Mouse (Mus musculus): ENCODE measurements around the gene Limch1. TPM values are rescaled to one million over a fixed set of nuclear protein-coding genes. Genes with fewer than 3 reads are reported as not detected.

Gene Limch1
- total RNA-seq, 2 experiments from 2014 or later, result not detected

GRCm38 (mm10) chr5:66816751-66817150, 71.1 kb downstream of the Limch1 start:
- no peak for ATAC-seq (replicated peaks; ENCODE audit: low FRiP score, low TSS enrichment, poor library complexity, severe bottlenecking)

- ATAC-seq (replicated peaks; ENCODE audit: low FRiP score, low TSS enrichment, poor library complexity, severe bottlenecking), result no peak
These were observed 71.7 kb downstream of the Limch1 start for GRCm38 (mm10) chr5:66817184-66817956.

GRCm38 (mm10) chr5:66822500-66823205, 77.0 kb downstream of the Limch1 start:
- ATAC-seq (replicated peaks; ENCODE audit: low FRiP score, low TSS enrichment, poor library complexity, severe bottlenecking), result no peak

- no peak for ATAC-seq (replicated peaks; ENCODE audit: low FRiP score, low TSS enrichment, poor library complexity, severe bottlenecking)
These were observed 80.0 kb downstream of the Limch1 start for GRCm38 (mm10) chr5:66825586-66825985.

GRCm38 (mm10) chr5:66826844-66827243, 81.2 kb downstream of the Limch1 start:
- no peak for ATAC-seq (replicated peaks; ENCODE audit: low FRiP score, low TSS enrichment, poor library complexity, severe bottlenecking)

- no peak for ATAC-seq (replicated peaks; ENCODE audit: low FRiP score, low TSS enrichment, poor library complexity, severe bottlenecking)
These were observed 83.9 kb downstream of the Limch1 start for GRCm38 (mm10) chr5:66829505-66829904.

GRCm38 (mm10) chr5:66830206-66830605, 84.6 kb downstream of the Limch1 start:
- no peak for ATAC-seq (replicated peaks; ENCODE audit: low FRiP score, low TSS enrichment, poor library complexity, severe bottlenecking)

- ATAC-seq (replicated peaks; ENCODE audit: low FRiP score, low TSS enrichment, poor library complexity, severe bottlenecking), result no peak
These were observed 89.1 kb downstream of the Limch1 start for GRCm38 (mm10) chr5:66834756-66835155.

- no peak for ATAC-seq (replicated peaks; ENCODE audit: low FRiP score, low TSS enrichment, poor library complexity, severe bottlenecking)
These were observed 91.3 kb downstream of the Limch1 start for GRCm38 (mm10) chr5:66836892-66837291.

- no peak for ATAC-seq (replicated peaks; ENCODE audit: low FRiP score, low TSS enrichment, poor library complexity, severe bottlenecking)
These were observed 96.3 kb downstream of the Limch1 start for GRCm38 (mm10) chr5:66841971-66842370.

GRCm38 (mm10) chr5:66842776-66843175, 97.1 kb downstream of the Limch1 start:
- no peak for ATAC-seq (replicated peaks; ENCODE audit: low FRiP score, low TSS enrichment, poor library complexity, severe bottlenecking)

GRCm38 (mm10) chr5:66848136-66848535, 102.5 kb downstream of the Limch1 start:
- ATAC-seq (replicated peaks; ENCODE audit: low FRiP score, low TSS enrichment, poor library complexity, severe bottlenecking), result no peak

- no peak for ATAC-seq (replicated peaks; ENCODE audit: low FRiP score, low TSS enrichment, poor library complexity, severe bottlenecking)
These were observed 103.5 kb downstream of the Limch1 start for GRCm38 (mm10) chr5:66849148-66849547.

- no peak for ATAC-seq (replicated peaks; ENCODE audit: low FRiP score, low TSS enrichment, poor library complexity, severe bottlenecking)
These were observed 105.2 kb downstream of the Limch1 start for GRCm38 (mm10) chr5:66850721-66851251.

GRCm38 (mm10) chr5:66851708-66852107, 106.1 kb downstream of the Limch1 start:
- ATAC-seq (replicated peaks; ENCODE audit: low FRiP score, low TSS enrichment, poor library complexity, severe bottlenecking), result no peak

GRCm38 (mm10) chr5:66854263-66854662, 108.6 kb downstream of the Limch1 start:
- ATAC-seq (replicated peaks; ENCODE audit: low FRiP score, low TSS enrichment, poor library complexity, severe bottlenecking), result no peak

- ATAC-seq (replicated peaks; ENCODE audit: low FRiP score, low TSS enrichment, poor library complexity, severe bottlenecking), result no peak
These were observed 109.9 kb downstream of the Limch1 start for GRCm38 (mm10) chr5:66855358-66856107.

- no peak for ATAC-seq (replicated peaks; ENCODE audit: low FRiP score, low TSS enrichment, poor library complexity, severe bottlenecking)
These were observed 113.9 kb downstream of the Limch1 start for GRCm38 (mm10) chr5:66859506-66859905.

GRCm38 (mm10) chr5:66861232-66862035, 115.8 kb downstream of the Limch1 start:
- no peak for ATAC-seq (replicated peaks; ENCODE audit: low FRiP score, low TSS enrichment, poor library complexity, severe bottlenecking)

Data from megakaryocyte-erythroid progenitor cell, adult 5-6 weeks (primary cell).